Mouse (Mus musculus): ENCODE measurements around the gene Fbxl15.

GRCm38 (mm10) chr19:46310312-46310865, 17.6 kb upstream of the Fbxl15 start:
- TF ChIP-seq CTCF (IDR thresholded peaks at IDR 0.05; ENCODE audit: low read depth) (no peak), EP300 (IDR thresholded peaks at IDR 0.05; ENCODE audit: low read depth) (no peak)

Data from heart, postnatal 0 days (tissue).